Mouse (Mus musculus) midbrain, embryonic 15.5 days (tissue): ENCODE data around the gene Alpl. TPM values are rescaled to one million over a fixed set of nuclear protein-coding genes. Genes with fewer than 3 reads are reported as not detected.

Source experiments
- ATAC-seq: fragments of 200-750 bp; cut with Nextera tagmentation; replicated peaks from 2 replicates; pipeline ENCODE4 v1.8.0; 2017; ENCODE audit warnings: moderate TSS enrichment
- H3K27ac ChIP-seq: fragments of 300-500 bp; sonication (generic); 2 replicates; pipeline ENCODE4 v1.5.1; 2015; ENCODE audit warnings: mild to moderate bottlenecking, inconsistent platforms
- H3K27me3 ChIP-seq: fragments of 300-500 bp; sonication (generic); replicated peaks from 2 replicates; pipeline ENCODE4 v1.6.1; 2015; ENCODE audit warnings: inconsistent platforms
- H3K36me3 ChIP-seq: fragments of 300-500 bp; sonication (generic); replicated peaks from 2 replicates; pipeline ENCODE4 v1.6.1; 2015; ENCODE audit warnings: inconsistent platforms
- H3K4me1 ChIP-seq: fragments of 300-500 bp; sonication (generic); 2 replicates; pipeline ENCODE4 v1.6.1; 2015; ENCODE audit warnings: inconsistent platforms
- H3K4me2 ChIP-seq: fragments of 300-500 bp; sonication (generic); 2 replicates; pipeline ENCODE4 v1.6.1; 2015; ENCODE audit warnings: inconsistent platforms, mild to moderate bottlenecking, moderate library complexity
- H3K4me3 ChIP-seq: fragments of 300-500 bp; sonication (generic); 2 replicates; pipeline ENCODE4 v1.5.1; 2015; ENCODE audit warnings: mild to moderate bottlenecking, inconsistent platforms
- H3K9ac ChIP-seq: fragments of 300-500 bp; sonication (generic); 2 replicates; pipeline ENCODE4 v1.6.1; 2015; ENCODE audit warnings: mild to moderate bottlenecking, inconsistent platforms
- H3K9me3 ChIP-seq: fragments of 300-500 bp; sonication (generic); 2 replicates; pipeline ENCODE4 v1.6.1; 2016; ENCODE audit warnings: inconsistent platforms
- WGBS: fragments of 180-500 bp; shearing (Covaris S2); methylation state at CpG from one replicate; pipeline ENCODE4 v1.1.7; 2015; ENCODE audit warnings: mixed read lengths; 5-methylcytosine and 5-hydroxymethylcytosine counted together
- polyA plus RNA-seq: library from polyadenylated mRNA; unstranded; fragments of >200 nt; fragmentation: Nextera tagmentation; extraction: Ambion mirVana; gene quantifications from 2 replicates; pipeline ENCODE4 v1.2.1, GENCODE M21; 2015

The Alpl gene
- polyA plus RNA-seq, 1 experiment from 2014 or later, result 8.8 TPM

- Histone ChIP-seq H3K36me3 (no peaks in the 10 kb centered on the region), H3K9me3 (no peaks in the 10 kb centered on the region), H3K4me3 (no peak overlapping the region), H3K9ac (no peak overlapping the region), H3K4me2 (no peak overlapping the region), H3K27ac (no peak overlapping the region), H3K4me1 (no peaks in the 10 kb centered on the region), H3K27me3 (no peaks in the 10 kb centered on the region)
- no peak for ATAC-seq
- 42% methylated on average over 3 of the region's 3 CpGs for WGBS
These were observed 24.5 kb upstream of the Alpl start for GRCm38 (mm10) chr4:137820721-137821120.

DNA sequence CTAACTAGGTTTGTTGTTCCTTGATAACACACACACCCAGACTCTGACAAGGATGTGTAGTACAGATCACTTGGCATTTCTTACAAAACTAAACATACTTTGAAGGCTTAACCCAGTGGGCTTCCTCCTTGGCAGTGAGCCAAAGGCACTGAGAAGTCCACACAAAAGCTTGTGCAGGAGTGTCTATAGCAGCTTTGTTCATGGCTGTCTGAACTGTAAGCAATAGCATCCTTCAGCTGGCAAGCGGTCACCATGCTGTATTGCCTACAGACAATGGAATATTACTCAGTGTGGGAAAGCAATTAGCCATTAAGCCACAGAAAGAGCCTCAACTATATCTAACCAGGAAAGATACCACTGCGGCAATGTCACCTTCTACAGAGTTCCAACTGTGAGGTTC is 23.3 kb upstream of the Alpl start:
- Histone ChIP-seq H3K9me3 (no peaks in the 10 kb centered on the region), H3K4me2 (no peak overlapping the region), H3K27me3 (no peaks in the 10 kb centered on the region), H3K9ac (no peak overlapping the region), H3K4me1 (no peaks in the 10 kb centered on the region), H3K27ac (no peak overlapping the region), H3K36me3 (no peaks in the 10 kb centered on the region), H3K4me3 (no peak overlapping the region)
- 41% methylated on average over 2 of the region's 2 CpGs for WGBS
- ATAC-seq, result no peak

GRCm38 (mm10) chr4:137818341-137818740 is 22.2 kb upstream of the Alpl start:
- 95% methylated on average over 3 of the region's 3 CpGs for WGBS
- Histone ChIP-seq H3K4me1 (peaks cover 4% of the 10 kb centered on the region), H3K9ac (no peak overlapping the region), H3K4me3 (no peak overlapping the region), H3K27me3 (no peaks in the 10 kb centered on the region), H3K9me3 (no peaks in the 10 kb centered on the region), H3K27ac (no peak overlapping the region), H3K4me2 (no peak overlapping the region), H3K36me3 (no peaks in the 10 kb centered on the region)
- no peak for ATAC-seq

GRCm38 (mm10) chr4:137816216-137816615 is 20.0 kb upstream of the Alpl start:
- Histone ChIP-seq H3K27me3 (no peaks in the 10 kb centered on the region), H3K4me1 (peaks cover 4% of the 10 kb centered on the region), H3K4me2 (no peak overlapping the region), H3K36me3 (no peaks in the 10 kb centered on the region), H3K9me3 (no peaks in the 10 kb centered on the region), H3K9ac (no peak overlapping the region), H3K4me3 (no peak overlapping the region), H3K27ac (no peak overlapping the region)
- 88% methylated on average over 7 of the region's 7 CpGs for WGBS
- ATAC-seq, result no peak

DNA sequence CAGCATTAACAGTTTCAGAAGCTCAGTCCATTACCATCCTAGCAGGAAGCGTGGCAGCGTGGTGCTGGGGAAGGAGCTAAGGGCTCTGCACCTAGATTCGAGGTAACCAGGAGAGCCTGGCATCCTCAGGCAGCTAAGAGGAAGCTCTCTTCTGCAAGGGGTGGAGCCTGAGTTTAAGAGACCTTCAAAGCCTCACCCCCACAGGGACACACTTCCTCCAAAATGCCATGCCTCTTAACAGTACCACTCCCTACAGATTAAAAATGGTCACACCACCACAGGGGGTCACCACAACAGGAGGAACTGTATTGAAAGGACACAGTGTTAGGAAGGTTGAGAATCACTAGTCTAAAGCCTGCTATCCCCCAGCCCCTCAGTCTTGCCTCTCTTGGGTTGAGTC is 19.3 kb upstream of the Alpl start:
- 90% methylated on average over 3 of the region's 3 CpGs for WGBS

GRCm38 (mm10) chr4:137814140-137814539 is 18.0 kb upstream of the Alpl start:
- H3K27ac ChIP-seq, result no peak overlapping the region
- H3K4me1 ChIP-seq, result peaks cover 4% of the 10 kb centered on the region
- H3K9me3 ChIP-seq, result no peaks in the 10 kb centered on the region
- WGBS, result 83% methylated on average over 7 of the region's 7 CpGs
- H3K36me3 ChIP-seq, result no peaks in the 10 kb centered on the region
- no peak overlapping the region for H3K4me2 ChIP-seq
- ATAC-seq, result no peak
- no peak overlapping the region for H3K9ac ChIP-seq
- no peaks in the 10 kb centered on the region for H3K27me3 ChIP-seq
- H3K4me3 ChIP-seq, result no peak overlapping the region

More for the DNA sequence above, 19.3 kb upstream of the Alpl start:
- H3K36me3 ChIP-seq, result no peaks in the 10 kb centered on the region
- peaks cover 4% of the 10 kb centered on the region for H3K4me1 ChIP-seq
- no peak overlapping the region for H3K4me3 ChIP-seq
- no peak for ATAC-seq
- H3K27ac ChIP-seq, result no peak overlapping the region
- no peaks in the 10 kb centered on the region for H3K9me3 ChIP-seq
- no peak overlapping the region for H3K9ac ChIP-seq
- H3K27me3 ChIP-seq, result no peaks in the 10 kb centered on the region
- H3K4me2 ChIP-seq, result no peak overlapping the region

GRCm38 (mm10) chr4:137812946-137813708 is 16.9 kb upstream of the Alpl start:
- ATAC-seq, result no peak
- Histone ChIP-seq H3K27me3 (no peaks in the 10 kb centered on the region), H3K36me3 (no peaks in the 10 kb centered on the region), H3K4me2 (no peak overlapping the region), H3K27ac (0 out of 2 replicates have a peak overlapping the region, but pooled peaks have one; percentile 42), H3K9ac (no peak overlapping the region), H3K4me1 (peaks cover 4% of the 10 kb centered on the region), H3K9me3 (no peaks in the 10 kb centered on the region), H3K4me3 (no peak overlapping the region)
- 67% methylated on average over 13 of the region's 13 CpGs for WGBS

- Histone ChIP-seq H3K36me3 (no peaks in the 10 kb centered on the region), H3K4me1 (peaks cover 4% of the 10 kb centered on the region), H3K4me3 (no peak overlapping the region), H3K9me3 (no peaks in the 10 kb centered on the region), H3K4me2 (no peak overlapping the region), H3K9ac (no peak overlapping the region), H3K27me3 (no peaks in the 10 kb centered on the region), H3K27ac (no peak overlapping the region)
- ATAC-seq, result no peak
- WGBS, result 89% methylated on average over 4 of the region's 4 CpGs
These were observed 13.8 kb upstream of the Alpl start for GRCm38 (mm10) chr4:137809999-137810398.

GRCm38 (mm10) chr4:137807301-137807851 is 11.2 kb upstream of the Alpl start:
- no peaks in the 10 kb centered on the region for H3K9me3 ChIP-seq
- no peak overlapping the region for H3K27ac ChIP-seq
- H3K4me3 ChIP-seq, result no peak overlapping the region
- H3K4me1 ChIP-seq, result no peaks in the 10 kb centered on the region
- ATAC-seq, result no peak
- WGBS, result 85% methylated on average over 7 of the region's 7 CpGs
- no peak overlapping the region for H3K4me2 ChIP-seq
- no peaks in the 10 kb centered on the region for H3K27me3 ChIP-seq
- H3K36me3 ChIP-seq, result no peaks in the 10 kb centered on the region
- H3K9ac ChIP-seq, result no peak overlapping the region

DNA sequence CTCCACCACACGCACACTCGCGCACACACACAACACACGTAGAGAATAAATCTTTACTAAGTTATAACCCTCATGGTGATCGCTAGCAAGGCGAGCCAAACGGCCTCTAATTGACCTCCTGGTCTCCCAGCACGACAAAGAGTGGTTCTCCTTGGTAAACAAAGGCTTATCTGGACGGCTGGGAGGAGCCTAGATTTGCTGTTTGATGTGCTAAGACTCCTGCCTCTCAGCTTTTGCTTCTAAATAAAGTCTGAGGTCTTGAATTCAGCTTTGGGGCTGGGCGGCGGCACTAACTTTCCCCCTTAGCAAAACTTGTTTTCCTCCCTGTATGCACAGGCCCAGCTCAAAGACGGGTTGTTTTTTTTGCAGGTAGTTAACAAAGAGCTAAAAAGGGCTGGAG is 5.0 kb upstream of the Alpl start:
- Histone ChIP-seq H3K4me1 (no peaks in the 10 kb centered on the region; the same call in 1 of the 2 replicates), H3K4me3 (no peak overlapping the region), H3K36me3 (no peaks in the 10 kb centered on the region), H3K27me3 (no peaks in the 10 kb centered on the region), H3K9ac (no peak overlapping the region), H3K4me2 (no peak overlapping the region), H3K9me3 (no peaks in the 10 kb centered on the region), H3K27ac (no peak overlapping the region)
- 30% methylated on average over 12 of the region's 12 CpGs for WGBS
- no peak for ATAC-seq

DNA sequence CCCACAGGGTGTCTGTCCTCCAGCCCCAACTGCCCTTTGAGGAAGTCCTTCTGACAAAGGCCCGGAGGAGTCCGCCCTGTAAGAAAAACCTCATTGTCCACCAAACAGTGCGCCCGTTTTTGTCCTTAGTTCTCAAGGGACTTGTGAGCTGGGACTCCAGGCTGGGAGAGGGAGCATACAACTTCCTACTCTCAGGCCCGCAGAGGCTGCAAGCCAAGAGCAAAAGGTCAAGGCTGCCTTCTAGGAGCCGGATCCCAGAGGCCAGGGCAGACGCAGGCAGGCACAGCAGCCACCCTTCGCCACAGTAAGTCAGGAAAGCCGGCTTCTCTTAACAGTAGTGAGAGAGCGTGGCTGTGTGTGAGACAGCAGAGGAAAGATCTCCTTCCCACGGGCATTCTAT is 4.1 kb upstream of the Alpl start:
- Histone ChIP-seq H3K4me1 (peaks cover 9% of the 10 kb centered on the region), H3K27me3 (peaks cover 6% of the 10 kb centered on the region; the same call in 1 of the 2 replicates), H3K27ac (no peak overlapping the region), H3K4me3 (no peak overlapping the region), H3K9ac (no peak overlapping the region), H3K36me3 (no peaks in the 10 kb centered on the region), H3K9me3 (no peaks in the 10 kb centered on the region), H3K4me2 (no peak overlapping the region)
- 29% methylated on average over 11 of the region's 11 CpGs for WGBS
- no peak for ATAC-seq

DNA sequence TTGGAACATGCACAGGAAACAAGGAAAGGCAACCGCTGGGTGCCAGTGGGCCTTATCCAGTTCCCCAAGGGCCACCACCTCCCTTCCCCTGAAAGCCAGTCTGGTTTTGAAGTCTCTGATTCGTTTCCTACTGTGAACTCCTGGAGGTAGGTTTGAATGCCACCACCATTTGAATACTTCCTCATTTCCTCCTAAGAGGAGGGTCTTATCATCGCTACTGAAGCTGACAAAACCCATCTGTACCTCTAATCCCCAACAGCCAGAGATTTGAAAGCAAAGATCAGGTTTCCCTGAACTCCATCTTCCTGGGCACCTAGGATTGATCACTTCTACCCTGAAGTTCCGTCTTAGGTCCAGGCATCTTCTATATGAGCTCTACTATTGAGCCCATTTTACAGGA is 854 bp upstream of the Alpl start:
- Histone ChIP-seq H3K9ac (no peak overlapping the region), H3K4me2 (no peak overlapping the region), H3K27ac (no peak overlapping the region), H3K27me3 (peaks cover 6% of the 10 kb centered on the region; the same call in 1 of the 2 replicates), H3K4me3 (no peak overlapping the region), H3K9me3 (no peaks in the 10 kb centered on the region), H3K36me3 (no peaks in the 10 kb centered on the region), H3K4me1 (peaks cover 9% of the 10 kb centered on the region)
- ATAC-seq, result no peak
- WGBS, result 66% methylated on average over 4 of the region's 4 CpGs
